Mouse (Mus musculus) spleen, postnatal 10 days (tissue): ENCODE measurements at regions not wholly inside any gene's neighbourhood (a gene's known extent, or its start where the extent isn't known, plus 50 kb on each side); places are given as distances from the start of the nearest gene placed in this dataset.
"Not testable (repeated sequence)": the region's sequence is repeated elsewhere in the genome, so short reads cannot be mapped to it uniquely, and the experiment has no call there.

Experiments
- DNase-seq, 2 experiments: peaks; one replicate each; pipeline ENCODE4 v3.0.0; 2021 to 2022; ENCODE audit warnings: low spot score in 2 of 2

GRCm38 (mm10) chr14:52879978-52880377, 384.4 kb upstream of the Olfr1507 start:
- DNase-seq: not testable (repeated sequence)

- DNase-seq: not testable (repeated sequence)
These were observed 368.3 kb upstream of the Olfr1507 start for GRCm38 (mm10) chr14:52863841-52864240.

- not testable (repeated sequence) for DNase-seq
These were observed 367.6 kb upstream of the Olfr1507 start for GRCm38 (mm10) chr14:52863107-52863506.

- not testable (repeated sequence) for DNase-seq
These were observed 366.9 kb upstream of the Olfr1507 start for GRCm38 (mm10) chr14:52862491-52862890.

- not testable (repeated sequence) for DNase-seq
These were observed 359.8 kb upstream of the Olfr1507 start for GRCm38 (mm10) chr14:52855339-52855738.

GRCm38 (mm10) chr14:52853598-52853997, 358.0 kb upstream of the Olfr1507 start:
- not testable (repeated sequence) for DNase-seq

- DNase-seq: not testable (repeated sequence)
These were observed 352.4 kb upstream of the Olfr1507 start for GRCm38 (mm10) chr14:52847970-52848369.

GRCm38 (mm10) chr14:52824005-52824404, 328.5 kb upstream of the Olfr1507 start:
- not testable (repeated sequence) for DNase-seq

- DNase-seq: not testable (repeated sequence)
These were observed 326.1 kb upstream of the Olfr1507 start for GRCm38 (mm10) chr14:52821617-52822016.

GRCm38 (mm10) chr14:52811128-52811415, 315.5 kb upstream of the Olfr1507 start:
- not testable (repeated sequence) for DNase-seq

GRCm38 (mm10) chr14:52810275-52811127, 315.0 kb upstream of the Olfr1507 start:
- peak; percentile 6 to 66 for DNase-seq

GRCm38 (mm10) chr14:52801705-52802104, 306.2 kb upstream of the Olfr1507 start:
- DNase-seq: not testable (repeated sequence)

GRCm38 (mm10) chr14:52792600-52792999, 297.1 kb upstream of the Olfr1507 start:
- not testable (repeated sequence) for DNase-seq

- peak in 1 of 2 experiments; percentile 13 for DNase-seq
These were observed 296.3 kb upstream of the Olfr1507 start for GRCm38 (mm10) chr14:52791828-52792227.

- DNase-seq: not testable (repeated sequence)
These were observed 287.3 kb upstream of the Olfr1507 start for GRCm38 (mm10) chr14:52782832-52783231.

- peak in 1 of 2 experiments; percentile 25 for DNase-seq
These were observed 280.3 kb upstream of the Olfr1507 start for GRCm38 (mm10) chr14:52775816-52776215.

GRCm38 (mm10) chr14:52769450-52769849, 273.9 kb upstream of the Olfr1507 start:
- not testable (repeated sequence) for DNase-seq

- DNase-seq: not testable (repeated sequence)
These were observed 256.6 kb upstream of the Olfr1507 start for GRCm38 (mm10) chr14:52752159-52752558.

GRCm38 (mm10) chr14:52726680-52727079, 231.1 kb upstream of the Olfr1507 start:
- DNase-seq: not testable (repeated sequence)

- not testable (repeated sequence) for DNase-seq
These were observed 229.4 kb upstream of the Olfr1507 start for GRCm38 (mm10) chr14:52724988-52725387.

- DNase-seq: no peak
These were observed 225.1 kb upstream of the Olfr1507 start for GRCm38 (mm10) chr14:52720640-52721039.

- DNase-seq: not testable (repeated sequence)
These were observed 205.3 kb upstream of the Olfr1507 start for GRCm38 (mm10) chr14:52700851-52701250.

- DNase-seq: not testable (repeated sequence)
These were observed 188.1 kb upstream of the Olfr1507 start for GRCm38 (mm10) chr14:52683636-52684035.
